Mouse (Mus musculus): ENCODE data around the gene Tmprss4.
A peak's percentile ranks its signal among the peaks of the same experiment; 100 is the strongest.

Tmprss4 gene

GRCm38 (mm10) chr9:45196125-45196830 lies 7.6 kb downstream of the Tmprss4 start:
- DNase-seq (ENCODE audit: low spot score): no peak

DNA sequence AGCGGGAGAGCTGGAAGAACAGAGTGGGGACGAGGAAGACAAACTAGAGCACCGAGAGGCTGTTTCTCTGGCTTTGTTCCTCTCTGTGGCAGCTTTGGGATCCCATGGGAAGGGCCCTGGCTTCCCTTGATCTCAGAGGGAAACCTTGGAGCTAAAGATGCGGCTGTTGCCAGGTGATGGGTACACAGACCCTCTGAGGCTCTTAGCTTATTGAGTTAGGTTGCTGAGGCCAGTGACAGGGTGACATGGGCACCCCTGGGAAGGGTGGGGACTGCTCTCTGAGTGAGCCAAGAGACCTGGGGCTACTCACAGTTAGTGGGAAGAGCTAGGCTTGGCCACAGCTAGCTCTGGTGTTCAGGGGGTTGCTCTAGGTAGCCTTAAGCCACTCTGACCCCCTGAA lies 8.4 kb downstream of the Tmprss4 start:
- DNase-seq (ENCODE audit: low spot score): no peak

DNA sequence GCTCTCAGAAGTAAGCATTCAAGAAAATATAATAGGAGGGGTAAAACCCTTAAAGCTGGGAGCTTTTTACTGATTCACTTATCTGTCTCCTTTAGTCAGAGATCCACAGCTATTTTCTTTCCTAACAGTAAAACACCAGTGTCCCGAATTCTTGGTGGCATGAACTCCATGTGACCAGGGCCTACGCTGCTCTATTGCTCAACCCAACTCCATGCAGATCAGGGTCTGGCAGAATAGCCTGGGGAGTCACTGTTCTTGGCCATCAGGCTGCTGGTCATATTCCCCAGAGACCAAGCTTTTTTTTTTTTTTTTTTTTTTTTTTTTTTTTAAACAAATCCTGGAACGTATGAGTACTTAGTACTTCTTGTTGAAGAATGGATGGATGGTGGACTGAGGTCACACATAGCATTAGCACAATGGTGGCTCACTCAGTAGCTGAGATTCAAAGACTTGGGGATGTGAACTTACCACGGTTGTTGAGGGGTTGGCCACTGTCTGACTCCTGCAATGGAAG lies 14.2 kb downstream of the Tmprss4 start:
- DNase-seq (ENCODE audit: low spot score): no peak

DNA sequence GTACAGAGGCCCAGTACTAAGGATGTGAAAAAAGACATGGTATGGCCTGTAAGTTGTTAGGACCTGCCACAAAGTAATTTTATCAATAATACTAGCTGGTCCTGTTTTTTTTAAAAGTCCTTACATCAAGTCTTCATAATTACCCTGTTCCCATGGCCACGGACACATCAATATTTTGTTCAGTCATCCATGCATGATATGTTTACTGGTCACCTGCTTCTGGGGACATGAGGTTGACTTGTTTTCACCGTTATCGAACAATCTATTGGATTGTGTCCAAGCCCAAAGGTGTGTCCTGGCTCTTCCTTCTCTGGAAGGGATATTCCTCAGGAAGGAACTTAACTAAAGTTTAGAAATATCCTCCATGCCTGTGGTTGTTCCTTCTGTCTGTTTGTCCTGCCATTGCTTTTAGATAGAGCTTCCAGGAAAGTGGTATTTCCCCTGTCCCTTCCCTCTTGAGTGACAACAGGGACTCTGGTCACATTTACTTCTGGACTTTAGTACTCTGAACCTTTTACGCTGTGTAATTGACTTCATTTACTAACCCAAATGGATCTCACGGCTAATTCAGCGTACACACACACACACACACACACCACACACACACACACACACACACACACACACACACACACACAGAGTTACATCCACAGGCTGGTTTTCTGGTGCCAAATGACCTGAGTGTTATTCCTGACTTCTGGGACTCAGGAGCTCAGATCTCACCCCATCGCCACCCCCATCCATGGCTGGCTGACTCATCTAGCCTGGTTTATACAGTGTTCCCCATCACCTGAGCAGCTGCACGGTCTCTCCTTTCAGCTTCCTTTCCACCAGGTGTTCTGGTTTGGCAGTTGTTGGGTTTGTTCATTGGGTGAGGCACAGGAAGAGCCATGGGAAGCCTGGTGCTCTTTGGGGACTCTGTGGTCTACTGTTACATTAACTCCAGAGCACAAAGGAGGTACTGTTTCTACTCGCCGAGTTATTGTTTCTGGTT lies 15.0 kb downstream of the Tmprss4 start:
- DNase-seq (ENCODE audit: low spot score): no peak

DNA sequence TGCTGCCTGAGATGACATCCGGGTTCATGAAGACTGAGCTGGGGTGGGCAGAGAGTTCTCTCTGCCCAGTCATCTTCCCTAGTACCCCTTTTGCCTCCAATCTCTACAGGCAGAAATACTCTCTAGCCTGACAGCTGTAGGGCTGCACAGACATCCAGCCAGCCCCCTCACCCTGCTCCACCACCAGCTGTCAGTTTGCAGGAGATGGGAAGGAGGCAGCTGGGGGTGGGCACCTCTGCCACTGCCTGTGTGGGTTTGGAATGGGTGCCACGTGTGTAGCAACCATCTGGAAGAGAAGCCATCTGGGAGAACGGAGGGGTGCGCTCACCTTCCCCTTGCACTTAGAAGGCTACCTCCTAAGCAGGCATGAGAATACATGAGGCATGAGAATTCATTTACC lies 18.6 kb downstream of the Tmprss4 start:
- no peak for DNase-seq (ENCODE audit: low spot score)

GRCm38 (mm10) chr9:45183266-45183665 lies 20.6 kb downstream of the Tmprss4 start:
- DNase-seq (ENCODE audit: low spot score): no peak

DNA sequence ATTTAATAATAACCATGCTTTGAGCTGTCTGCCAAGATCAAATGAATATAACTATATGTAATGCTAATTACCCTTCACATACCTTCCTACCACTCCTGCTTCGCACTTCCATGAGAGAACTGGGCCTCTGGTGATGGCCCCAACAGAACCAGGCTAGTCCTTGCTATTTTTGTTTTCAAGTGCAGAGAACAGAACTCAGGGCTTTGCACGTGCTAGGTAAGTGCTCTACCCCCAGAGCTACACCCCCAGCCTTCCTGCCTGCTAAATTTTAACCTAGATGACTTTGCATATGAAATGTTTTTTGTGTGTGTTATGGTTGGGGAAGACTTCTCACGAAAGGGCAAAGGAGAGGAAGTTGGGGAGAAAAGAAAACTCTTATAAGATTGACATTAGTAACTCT lies 21.4 kb downstream of the Tmprss4 start:
- no peak for DNase-seq (ENCODE audit: low spot score)

DNA sequence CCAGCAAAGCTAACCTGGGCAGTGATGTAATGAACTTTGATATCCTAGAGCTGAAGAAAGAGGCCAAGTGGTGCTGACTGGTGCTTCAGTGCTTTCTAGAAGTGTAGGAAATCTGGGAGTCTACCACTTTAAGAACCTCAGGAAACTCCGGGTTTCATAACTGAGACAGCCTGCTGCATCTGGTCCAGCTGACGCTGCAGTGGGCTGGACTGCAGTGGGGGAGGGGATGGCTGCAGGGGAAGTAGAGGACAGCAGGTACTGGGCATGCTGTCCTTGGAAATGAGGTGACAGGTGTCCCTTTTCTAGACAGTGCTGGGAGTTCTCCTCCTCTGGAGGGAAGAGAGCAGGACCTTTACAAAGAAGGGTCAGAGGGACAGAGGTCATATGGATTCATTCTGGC lies 22.1 kb downstream of the Tmprss4 start, which contains the start of gene BC049352:
Gene BC049352, plus strand, starts transcription at position 238 of the 400 bp plus-strand sequence.
- DNase-seq (ENCODE audit: low spot score): no peak

- no peak for DNase-seq (ENCODE audit: low spot score)
Observed at GRCm38 (mm10) chr9:45179282-45179681, 24.6 kb downstream of the Tmprss4 start.

GRCm38 (mm10) chr9:45173475-45173874 lies 30.4 kb downstream of the Tmprss4 start:
- DNase-seq (ENCODE audit: low spot score): no peak

DNA sequence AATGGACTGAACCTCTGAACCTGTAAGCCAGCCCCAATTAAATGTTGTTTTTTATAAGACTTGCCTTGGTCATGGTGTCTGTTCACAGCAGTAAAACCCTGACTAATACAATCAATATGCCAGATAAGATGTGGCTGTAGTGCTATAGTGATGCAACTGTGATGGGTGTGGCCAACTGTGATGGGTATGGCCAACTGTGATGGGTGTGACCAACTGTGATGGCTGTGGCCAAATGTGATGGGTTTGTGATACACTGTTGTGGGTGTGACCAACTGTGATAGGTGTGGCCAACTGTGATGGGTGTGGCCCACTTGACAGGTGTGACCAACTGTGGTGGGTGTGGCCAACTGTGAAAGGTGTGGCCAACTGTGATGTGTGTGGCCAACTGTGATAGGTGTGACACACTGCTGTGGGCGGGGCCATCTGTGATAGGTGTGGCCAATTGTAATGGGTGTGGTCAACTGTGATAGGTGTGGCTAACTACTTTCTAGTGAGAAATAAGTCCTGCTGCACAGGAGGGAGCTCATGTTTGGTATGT lies 32.8 kb downstream of the Tmprss4 start:
- DNase-seq (ENCODE audit: low spot score): no peak

GRCm38 (mm10) chr9:45170150-45170549 lies 33.7 kb downstream of the Tmprss4 start:
- no peak for DNase-seq (ENCODE audit: low spot score)

GRCm38 (mm10) chr9:45167903-45168302 lies 36.0 kb downstream of the Tmprss4 start:
- DNase-seq (ENCODE audit: low spot score): no peak

DNA sequence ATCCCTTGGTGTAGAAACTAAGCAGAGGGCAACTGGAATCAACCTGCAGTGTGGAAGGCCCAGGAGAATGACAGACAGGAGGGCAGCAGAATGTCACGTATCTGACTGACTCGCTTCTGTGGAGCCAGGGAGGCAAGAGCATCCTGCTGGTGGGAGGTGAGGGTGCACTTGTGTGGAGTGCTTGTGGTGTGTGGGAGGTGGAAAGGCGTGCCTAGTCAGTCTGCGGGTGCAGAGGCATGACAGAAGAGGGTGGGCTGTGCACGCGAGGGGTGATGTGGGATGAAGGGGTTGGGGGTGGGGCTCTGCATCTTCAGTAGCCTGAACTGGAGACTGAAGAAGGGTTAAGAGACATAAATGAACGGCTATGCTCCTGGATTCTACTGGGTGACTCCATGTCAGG lies 50.5 kb downstream of the Tmprss4 start:
- no peak for DNase-seq (ENCODE audit: low spot score)

DNA sequence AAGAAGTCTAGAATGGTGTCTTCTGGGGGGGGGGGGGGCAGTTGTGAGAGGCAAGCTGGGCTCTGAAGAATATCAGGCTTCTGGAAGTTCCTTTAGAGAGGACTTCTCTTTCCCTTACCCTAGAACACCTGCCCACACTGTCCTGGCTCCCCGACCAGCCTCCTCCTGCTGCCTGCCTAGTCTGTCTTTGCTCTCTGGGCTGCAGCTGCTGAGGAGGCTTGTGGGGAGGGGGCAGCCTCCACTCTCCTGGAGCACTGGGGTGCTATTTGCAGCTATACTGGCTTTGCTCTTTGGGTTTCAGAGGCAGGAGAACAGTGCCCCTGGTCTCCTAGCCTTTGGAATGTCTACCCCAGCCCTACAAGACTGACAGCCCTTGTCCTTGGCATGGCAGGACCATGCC lies 53.0 kb downstream of the Tmprss4 start:
- no peak for DNase-seq (ENCODE audit: low spot score)

DNA sequence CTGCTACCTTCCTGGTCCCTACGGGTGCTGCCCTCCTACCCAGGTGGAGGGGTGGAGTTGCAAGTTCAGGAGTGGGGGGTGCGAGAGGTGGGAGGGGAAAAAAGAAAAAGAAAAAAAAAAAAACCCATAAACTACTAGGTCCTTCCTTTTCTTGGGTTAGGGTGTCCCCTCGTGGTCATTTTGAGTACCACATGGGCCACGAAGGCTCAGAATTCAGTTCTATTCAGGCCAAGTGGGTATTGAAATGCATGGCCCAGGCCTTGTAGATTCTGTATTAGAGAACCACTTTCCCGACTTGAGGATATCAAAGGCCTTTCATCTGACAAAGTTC lies 57.7 kb downstream of the Tmprss4 start:
- DNase-seq (ENCODE audit: low spot score): peak; percentile 79

- no peak for DNase-seq (ENCODE audit: low spot score)
Observed at GRCm38 (mm10) chr9:45145533-45146266, 58.2 kb downstream of the Tmprss4 start.

- no peak for DNase-seq (ENCODE audit: low spot score)
Observed at GRCm38 (mm10) chr9:45142686-45143085, 61.2 kb downstream of the Tmprss4 start.

DNA sequence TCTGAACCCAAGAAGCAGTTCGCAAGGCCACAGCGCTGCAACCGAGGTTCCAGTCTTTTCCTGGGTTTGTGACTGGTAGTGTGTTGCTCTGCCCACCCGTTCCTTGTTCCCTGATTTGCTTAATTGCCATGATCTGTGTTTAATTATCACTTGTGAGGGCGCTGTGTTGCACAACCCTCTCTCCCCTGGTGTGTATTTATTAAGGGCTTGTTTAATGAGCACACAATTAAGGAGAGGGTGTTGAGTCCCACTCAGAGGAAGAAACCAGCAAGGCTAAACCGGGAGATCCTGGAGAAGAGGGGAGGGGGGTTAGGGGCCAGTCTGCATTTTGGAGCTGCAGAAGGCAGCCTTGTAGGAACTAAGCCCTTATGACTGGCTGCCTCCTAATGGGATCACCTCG lies 62.9 kb downstream of the Tmprss4 start:
- no peak for DNase-seq (ENCODE audit: low spot score)

DNA sequence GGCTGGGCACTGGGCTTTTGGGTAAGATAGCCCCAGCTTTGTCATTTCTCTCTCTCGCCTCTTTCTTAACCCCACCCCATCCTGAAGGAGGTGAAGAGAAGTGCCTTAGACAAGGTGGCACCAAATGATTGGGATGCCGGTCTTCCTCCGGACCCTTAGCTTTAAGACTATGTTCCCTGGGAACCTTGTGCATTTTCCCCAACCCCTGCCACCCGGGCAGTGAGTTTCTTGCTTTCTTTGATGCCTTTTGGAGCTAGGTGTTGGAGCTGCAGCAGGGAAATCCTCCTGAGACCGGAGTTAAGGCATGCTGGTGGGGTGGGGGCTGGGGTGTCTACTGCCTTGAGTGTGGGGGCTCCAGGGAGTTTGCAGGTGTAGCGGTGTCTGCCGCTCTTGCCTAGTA lies 64.8 kb downstream of the Tmprss4 start:
- no peak for DNase-seq (ENCODE audit: low spot score)

DNA sequence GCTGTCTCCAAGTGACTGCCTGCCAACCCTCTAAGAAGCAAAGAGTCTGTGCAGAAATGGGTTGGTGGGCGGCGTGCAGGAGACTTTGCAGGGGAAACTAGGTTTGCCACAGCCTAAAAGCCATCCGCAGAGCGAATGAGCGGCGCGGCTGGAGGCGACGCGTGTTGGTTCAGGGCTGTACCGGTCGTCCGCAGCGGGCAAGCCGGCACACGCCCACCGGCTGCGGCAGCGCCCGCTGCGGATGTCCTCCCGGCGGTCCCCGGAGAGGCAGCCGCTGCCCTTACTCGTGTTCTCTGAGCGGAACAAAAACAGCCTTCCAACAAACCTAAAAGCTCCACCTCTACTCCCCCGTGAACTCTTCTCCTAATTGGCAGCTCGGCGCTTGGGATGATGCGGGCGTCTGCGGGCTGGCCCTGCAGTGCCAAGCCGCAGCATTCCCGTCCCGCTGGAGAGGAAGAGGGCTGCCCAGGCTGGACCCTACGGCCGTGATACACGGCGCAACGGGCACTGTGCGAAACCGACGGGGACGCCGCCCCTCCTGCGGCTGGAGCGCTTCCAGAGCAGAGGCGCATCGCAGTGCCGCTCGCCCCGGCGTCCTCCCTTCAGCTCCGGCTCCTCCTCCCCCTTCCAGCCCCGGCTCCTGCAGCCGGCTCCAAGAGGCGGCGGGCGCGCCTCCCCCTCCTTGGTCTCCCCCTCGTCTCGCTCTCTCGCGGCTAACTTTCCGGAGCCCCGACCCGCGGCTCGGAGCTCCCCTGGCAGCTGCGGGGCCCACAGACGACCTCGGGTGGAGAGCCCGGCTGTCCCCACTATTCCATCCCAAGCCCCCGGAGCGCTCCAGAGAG lies 65.5 kb downstream of the Tmprss4 start, which contains the start of gene Scn4b:
Gene Scn4b, plus strand, starts transcription at position 205 of the 842 bp plus-strand sequence.
- no peak for DNase-seq (ENCODE audit: low spot score)

Data from layer of hippocampus, adult 9-10 months (tissue).